Mouse (Mus musculus): ENCODE measurements around the gene Btbd11. TPM values are rescaled to one million over a fixed set of nuclear protein-coding genes. Genes with fewer than 3 reads are reported as not detected.

Btbd11 gene
- polyA plus RNA-seq, 1 experiment, result 4.9 TPM

DNA sequence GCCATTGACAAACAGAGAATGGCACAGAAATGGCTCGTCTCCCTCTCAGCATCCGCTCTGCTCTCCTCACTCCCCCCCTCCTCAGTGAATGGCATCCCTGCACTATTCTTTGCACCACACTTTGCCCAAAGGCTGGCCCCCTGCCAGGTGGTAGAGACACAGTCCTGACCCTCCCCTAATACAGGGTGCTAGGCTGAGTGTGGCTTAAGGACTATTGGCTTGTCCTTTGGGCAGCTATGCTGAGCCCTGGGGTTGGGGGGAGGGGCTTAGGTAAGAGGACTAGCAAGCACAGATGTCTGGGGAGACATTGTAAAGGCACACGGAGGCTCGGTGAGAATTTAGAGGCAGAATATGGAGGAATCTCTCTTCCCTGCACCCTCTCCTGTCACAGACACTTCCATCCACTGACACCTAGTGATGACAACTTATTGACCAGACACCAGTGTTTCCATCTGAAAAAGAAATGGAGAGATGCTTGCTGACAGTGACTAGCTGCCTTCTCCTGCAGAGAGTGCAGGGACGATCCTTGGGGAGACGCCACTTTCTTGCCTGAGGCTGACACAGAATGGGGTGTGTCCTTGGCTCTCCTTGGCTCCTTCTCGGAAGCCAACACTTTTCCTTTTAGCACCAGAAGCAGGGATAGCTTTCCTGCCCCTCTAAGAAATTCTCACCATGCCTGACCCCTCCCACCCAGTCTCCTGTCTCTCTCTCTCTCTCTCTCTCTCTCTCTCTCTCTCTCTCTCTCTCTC is 138.8 kb downstream of the Btbd11 start:
- Histone ChIP-seq H3K9ac (ENCODE audit: low read depth, poor library complexity, severe bottlenecking) (no peak overlapping the region), H3K36me3 (ENCODE audit: control insufficient read depth, insufficient read depth, low read length, poor library complexity, severe bottlenecking) (no peaks in the 10 kb centered on the region), H3K27me3 (ENCODE audit: control insufficient read depth, insufficient read depth, low read length, poor library complexity, severe bottlenecking) (no peaks in the 10 kb centered on the region), H3K9me3 (replicated peaks; ENCODE audit: control insufficient read depth, insufficient read depth, low read length, poor library complexity, severe bottlenecking) (no peaks in the 10 kb centered on the region), H3K4me1 (ENCODE audit: control insufficient read depth, insufficient read depth, low read length) (peaks cover 8% of the 10 kb centered on the region), H3K4me3 (ENCODE audit: low read depth, low read length) (peak overlapping the region; percentile 24), H3K27ac (ENCODE audit: insufficient read depth, low read length) (peak overlapping the region; percentile 89)
- TF ChIP-seq CTCF (IDR thresholded peaks at IDR 0.05; ENCODE audit: low read depth, low read length), result no peak
- peak; percentile 83 for TF ChIP-seq EP300 (IDR thresholded peaks at IDR 0.05; ENCODE audit: insufficient read depth, low read depth, low read length)

DNA sequence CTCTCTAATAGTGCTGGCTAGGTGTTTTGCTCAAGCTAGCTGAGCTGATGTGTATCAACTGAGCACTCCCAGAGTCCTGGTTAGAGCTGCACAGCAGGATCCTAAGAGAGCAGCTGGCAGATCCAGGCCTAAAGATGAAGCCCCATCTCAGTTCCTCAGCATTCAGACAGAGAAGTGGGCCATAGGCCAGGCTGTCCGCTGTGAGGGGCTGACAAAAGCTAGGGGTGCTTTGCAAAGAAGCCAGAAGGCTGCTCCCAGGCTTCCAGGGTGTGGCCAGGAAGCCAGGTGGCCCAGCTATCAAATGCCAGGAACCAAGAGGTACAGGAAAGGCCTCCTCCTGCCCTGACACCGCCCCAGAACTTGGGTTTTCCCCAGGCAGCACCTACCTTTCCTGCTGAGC is 140.0 kb downstream of the Btbd11 start:
- H3K27me3 ChIP-seq (ENCODE audit: control insufficient read depth, insufficient read depth, low read length, poor library complexity, severe bottlenecking), result no peaks in the 10 kb centered on the region
- peak overlapping the region; percentile 89 for H3K27ac ChIP-seq (ENCODE audit: insufficient read depth, low read length)
- peaks cover 15% of the 10 kb centered on the region for H3K4me1 ChIP-seq (ENCODE audit: control insufficient read depth, insufficient read depth, low read length)
- H3K9me3 ChIP-seq (replicated peaks; ENCODE audit: control insufficient read depth, insufficient read depth, low read length, poor library complexity, severe bottlenecking), result no peaks in the 10 kb centered on the region
- peak overlapping the region; percentile 3; the same call in 1 of the 2 replicates for H3K9ac ChIP-seq (ENCODE audit: low read depth, poor library complexity, severe bottlenecking)
- peak overlapping the region; percentile 42 for H3K4me3 ChIP-seq (ENCODE audit: low read depth, low read length)
- no peaks in the 10 kb centered on the region for H3K36me3 ChIP-seq (ENCODE audit: control insufficient read depth, insufficient read depth, low read length, poor library complexity, severe bottlenecking)
- TF ChIP-seq POLR2A (IDR thresholded peaks at IDR 0.05; ENCODE audit: insufficient read depth, low read length) (no peak), EP300 (IDR thresholded peaks at IDR 0.05; ENCODE audit: insufficient read depth, low read depth, low read length) (peak; percentile 92), CTCF (IDR thresholded peaks at IDR 0.05; ENCODE audit: low read depth, low read length) (no peak)

DNA sequence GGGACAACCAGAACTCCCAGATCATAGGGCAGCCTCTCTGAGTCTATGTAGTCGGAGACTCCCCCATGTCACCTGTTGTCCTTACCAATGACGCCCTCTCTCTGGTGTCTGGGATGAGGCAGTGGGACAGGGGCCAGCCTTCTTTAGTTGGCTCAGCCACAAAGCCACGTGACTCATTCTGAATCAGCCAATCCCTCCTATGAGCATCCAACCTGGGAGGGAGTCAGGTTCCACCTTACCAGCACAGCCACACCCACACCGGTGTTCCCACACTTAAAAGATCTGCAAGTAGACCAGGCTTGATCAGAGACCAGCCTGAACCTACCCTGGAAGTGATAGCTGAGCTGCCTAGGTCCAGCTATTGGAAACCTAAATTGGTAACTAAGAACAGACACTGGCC is 141.1 kb downstream of the Btbd11 start:
- Histone ChIP-seq H3K9me3 (replicated peaks; ENCODE audit: control insufficient read depth, insufficient read depth, low read length, poor library complexity, severe bottlenecking) (no peaks in the 10 kb centered on the region), H3K4me1 (ENCODE audit: control insufficient read depth, insufficient read depth, low read length) (peaks cover 15% of the 10 kb centered on the region), H3K4me3 (ENCODE audit: low read depth, low read length) (peak overlapping the region; percentile 51), H3K27ac (ENCODE audit: insufficient read depth, low read length) (peak overlapping the region; percentile 73), H3K9ac (ENCODE audit: low read depth, poor library complexity, severe bottlenecking) (peak overlapping the region; percentile 23; the same call in 1 of the 2 replicates), H3K27me3 (ENCODE audit: control insufficient read depth, insufficient read depth, low read length, poor library complexity, severe bottlenecking) (no peaks in the 10 kb centered on the region), H3K36me3 (ENCODE audit: control insufficient read depth, insufficient read depth, low read length, poor library complexity, severe bottlenecking) (no peaks in the 10 kb centered on the region)
- TF ChIP-seq EP300 (IDR thresholded peaks at IDR 0.05; ENCODE audit: insufficient read depth, low read depth, low read length), result no peak
- TF ChIP-seq CTCF (IDR thresholded peaks at IDR 0.05; ENCODE audit: low read depth, low read length), result peak; percentile 9
- TF ChIP-seq POLR2A (IDR thresholded peaks at IDR 0.05; ENCODE audit: insufficient read depth, low read length), result peak; percentile 42

DNA sequence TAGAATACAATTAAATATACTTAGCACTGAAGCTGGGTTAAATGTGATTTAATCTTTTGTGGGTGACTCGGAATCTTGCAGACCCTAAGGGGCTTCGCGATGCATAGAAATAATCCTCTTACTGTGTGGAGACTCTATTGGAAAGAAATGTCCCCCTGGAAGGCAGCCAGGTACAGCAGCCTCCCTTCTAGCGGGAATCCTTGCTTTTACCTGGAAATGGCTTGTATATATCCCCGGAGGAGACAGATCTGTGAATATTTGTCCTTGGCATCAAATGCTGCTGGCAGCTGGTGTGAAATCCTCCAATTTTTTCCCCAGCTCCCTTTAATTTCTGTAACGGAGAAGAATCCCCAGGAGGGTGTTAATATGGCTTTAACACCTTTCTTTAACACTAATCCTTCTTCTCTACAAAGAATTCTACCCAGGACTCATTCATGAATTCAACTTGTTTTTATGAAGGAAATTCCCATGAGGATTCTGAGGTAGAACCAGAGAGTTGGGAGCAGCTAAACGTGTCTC is 146.6 kb downstream of the Btbd11 start:
- Histone ChIP-seq H3K9me3 (replicated peaks; ENCODE audit: control insufficient read depth, insufficient read depth, low read length, poor library complexity, severe bottlenecking) (0 out of 2 replicates have a peak, but pooled peaks cover 6% of the 10 kb centered on the region), H3K27me3 (ENCODE audit: control insufficient read depth, insufficient read depth, low read length, poor library complexity, severe bottlenecking) (no peaks in the 10 kb centered on the region), H3K4me3 (ENCODE audit: low read depth, low read length) (no peak overlapping the region), H3K4me1 (ENCODE audit: control insufficient read depth, insufficient read depth, low read length) (peaks cover 14% of the 10 kb centered on the region), H3K27ac (ENCODE audit: insufficient read depth, low read length) (no peak overlapping the region), H3K36me3 (ENCODE audit: control insufficient read depth, insufficient read depth, low read length, poor library complexity, severe bottlenecking) (no peaks in the 10 kb centered on the region), H3K9ac (ENCODE audit: low read depth, poor library complexity, severe bottlenecking) (no peak overlapping the region)
- TF ChIP-seq CTCF (IDR thresholded peaks at IDR 0.05; ENCODE audit: low read depth, low read length), result no peak
- no peak for TF ChIP-seq POLR2A (IDR thresholded peaks at IDR 0.05; ENCODE audit: insufficient read depth, low read length)
- TF ChIP-seq EP300 (IDR thresholded peaks at IDR 0.05; ENCODE audit: insufficient read depth, low read depth, low read length), result no peak

DNA sequence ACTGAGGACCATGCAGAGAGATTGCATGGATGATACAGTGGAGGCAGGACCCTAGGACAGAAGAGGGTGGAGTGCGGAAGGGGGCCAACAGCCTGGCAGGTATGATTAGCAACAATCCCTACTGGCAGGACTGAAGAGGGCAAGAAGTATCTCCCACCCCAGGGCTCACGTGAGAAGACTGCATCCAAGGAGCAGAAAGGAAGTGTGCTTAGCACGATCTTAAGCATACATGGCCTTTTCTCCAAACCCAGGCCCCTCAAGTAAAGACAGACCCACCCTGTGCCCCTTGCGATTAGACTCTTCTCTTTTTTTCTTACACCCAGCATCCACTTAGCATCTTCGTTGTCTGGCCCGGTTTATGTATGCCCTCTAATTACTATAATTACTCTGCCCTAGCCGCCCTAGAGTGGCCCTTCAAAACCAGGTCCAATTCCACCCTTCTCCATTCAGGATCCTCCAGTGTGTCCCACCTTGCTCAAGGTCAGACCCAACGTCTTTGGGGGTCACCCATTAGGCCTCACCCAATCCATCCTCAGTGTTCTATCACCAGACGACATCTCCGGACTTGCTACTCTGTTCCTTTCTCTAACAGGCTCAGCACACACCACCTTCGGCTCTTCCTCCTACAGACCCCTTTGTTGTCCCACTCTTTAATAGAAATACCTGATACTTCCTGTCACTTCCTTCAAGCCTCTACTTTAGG is 151.6 kb downstream of the Btbd11 start:
- TF ChIP-seq CTCF (IDR thresholded peaks at IDR 0.05; ENCODE audit: low read depth, low read length) (no peak), EP300 (IDR thresholded peaks at IDR 0.05; ENCODE audit: insufficient read depth, low read depth, low read length) (peak; percentile 90)
- peak overlapping the region; percentile 99 for H3K27ac ChIP-seq (ENCODE audit: insufficient read depth, low read length)
- no peaks in the 10 kb centered on the region for H3K36me3 ChIP-seq (ENCODE audit: control insufficient read depth, insufficient read depth, low read length, poor library complexity, severe bottlenecking)
- peaks cover 14% of the 10 kb centered on the region for H3K4me1 ChIP-seq (ENCODE audit: control insufficient read depth, insufficient read depth, low read length)
- H3K27me3 ChIP-seq (ENCODE audit: control insufficient read depth, insufficient read depth, low read length, poor library complexity, severe bottlenecking), result no peaks in the 10 kb centered on the region
- H3K9me3 ChIP-seq (replicated peaks; ENCODE audit: control insufficient read depth, insufficient read depth, low read length, poor library complexity, severe bottlenecking), result 0 out of 2 replicates have a peak, but pooled peaks cover 6% of the 10 kb centered on the region
- H3K9ac ChIP-seq (ENCODE audit: low read depth, poor library complexity, severe bottlenecking), result no peak overlapping the region
- no peak overlapping the region for H3K4me3 ChIP-seq (ENCODE audit: low read depth, low read length)
